Mouse (Mus musculus): Measurements from ENCODE around the gene Limk2.

Gene Limk2

DNA sequence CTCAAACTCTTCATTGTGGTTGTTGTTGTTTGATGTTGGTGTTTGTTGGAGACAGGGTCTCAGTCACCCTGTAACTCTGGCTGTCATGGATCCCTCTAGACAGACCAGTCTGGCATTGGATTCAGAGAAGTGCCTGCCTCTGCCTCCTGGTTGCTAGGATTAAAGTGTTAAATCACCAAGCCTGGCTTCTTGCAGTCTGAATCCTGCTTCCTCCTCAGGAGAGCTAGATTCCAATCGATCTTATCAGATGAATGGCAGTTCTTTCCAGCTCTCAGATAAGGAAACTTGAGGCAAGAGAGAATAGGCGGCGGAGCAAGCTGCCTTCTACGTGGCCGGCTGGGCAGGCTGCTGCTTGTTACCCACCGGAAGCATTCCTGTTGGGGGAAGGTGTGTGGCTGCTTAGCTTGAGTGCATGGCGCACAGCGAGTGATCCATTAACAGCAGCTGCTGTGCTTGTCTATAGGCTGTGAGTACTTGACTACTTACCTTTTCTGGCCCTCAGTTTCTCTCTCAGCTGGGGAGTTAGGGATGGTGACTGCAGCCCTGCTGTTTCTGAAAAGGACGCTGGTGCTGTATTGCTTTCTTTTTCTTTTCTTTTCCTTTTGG lies 74.2 kb downstream of the Limk2 start:
- DNase-seq (ENCODE audit: low spot score in 2 of 2): no peak

DNA sequence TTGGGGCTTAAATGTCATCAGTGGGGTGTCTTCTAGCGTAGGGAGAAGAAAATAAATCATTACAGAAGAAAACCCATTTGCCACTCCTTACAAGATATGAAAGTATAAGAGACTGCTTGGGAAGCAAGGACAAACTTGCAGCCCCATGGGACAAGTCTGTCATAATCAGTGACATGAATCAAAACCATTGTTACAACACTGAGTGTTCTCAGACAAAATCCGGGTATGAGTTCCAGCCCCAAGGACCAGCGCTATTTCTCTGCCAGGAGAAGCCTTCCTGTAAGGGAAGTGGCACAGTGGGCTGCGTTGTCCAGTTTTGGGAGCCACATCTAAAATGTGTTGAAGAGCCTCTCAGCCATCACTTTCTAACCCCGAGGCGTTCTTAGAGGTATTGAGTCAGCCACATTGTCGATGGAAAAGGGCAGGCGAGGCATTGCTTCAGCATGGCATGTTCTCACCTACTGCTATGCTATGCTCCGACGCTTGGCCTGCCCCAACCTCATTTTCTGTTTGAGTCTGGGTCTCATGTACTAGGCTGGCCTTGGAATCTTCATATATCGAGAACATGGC lies 74.8 kb downstream of the Limk2 start:
- no peak for DNase-seq (ENCODE audit: low spot score in 2 of 2)

DNA sequence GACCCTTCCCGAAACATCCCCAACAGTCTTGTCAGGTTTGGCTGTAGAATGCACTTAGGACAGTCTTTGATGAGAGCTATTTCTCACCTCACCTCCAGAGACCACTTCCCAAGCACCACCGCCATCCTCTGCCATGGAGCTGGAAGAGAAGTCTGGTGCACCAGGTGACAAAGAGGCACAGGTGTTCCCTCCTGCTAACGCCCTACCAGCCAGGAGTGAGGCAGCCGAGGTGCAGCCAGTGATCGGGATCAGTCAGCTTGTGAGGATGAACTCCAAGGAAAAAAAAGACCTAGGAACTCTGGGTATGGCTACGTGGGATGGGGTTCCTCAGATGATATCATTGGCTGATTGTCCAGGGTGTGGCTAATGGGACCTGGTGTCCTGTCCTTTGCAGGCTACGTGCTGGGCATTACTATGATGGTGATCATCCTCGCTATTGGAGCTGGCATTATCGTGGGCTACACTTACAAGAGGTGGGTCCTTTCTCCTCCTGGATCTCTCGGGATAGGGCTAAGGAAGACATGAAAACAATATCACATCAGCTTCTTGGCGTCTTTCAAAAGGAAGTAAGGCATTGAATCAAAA lies 75.8 kb downstream of the Limk2 start:
- no peak for DNase-seq (ENCODE audit: low spot score in 2 of 2)

DNA sequence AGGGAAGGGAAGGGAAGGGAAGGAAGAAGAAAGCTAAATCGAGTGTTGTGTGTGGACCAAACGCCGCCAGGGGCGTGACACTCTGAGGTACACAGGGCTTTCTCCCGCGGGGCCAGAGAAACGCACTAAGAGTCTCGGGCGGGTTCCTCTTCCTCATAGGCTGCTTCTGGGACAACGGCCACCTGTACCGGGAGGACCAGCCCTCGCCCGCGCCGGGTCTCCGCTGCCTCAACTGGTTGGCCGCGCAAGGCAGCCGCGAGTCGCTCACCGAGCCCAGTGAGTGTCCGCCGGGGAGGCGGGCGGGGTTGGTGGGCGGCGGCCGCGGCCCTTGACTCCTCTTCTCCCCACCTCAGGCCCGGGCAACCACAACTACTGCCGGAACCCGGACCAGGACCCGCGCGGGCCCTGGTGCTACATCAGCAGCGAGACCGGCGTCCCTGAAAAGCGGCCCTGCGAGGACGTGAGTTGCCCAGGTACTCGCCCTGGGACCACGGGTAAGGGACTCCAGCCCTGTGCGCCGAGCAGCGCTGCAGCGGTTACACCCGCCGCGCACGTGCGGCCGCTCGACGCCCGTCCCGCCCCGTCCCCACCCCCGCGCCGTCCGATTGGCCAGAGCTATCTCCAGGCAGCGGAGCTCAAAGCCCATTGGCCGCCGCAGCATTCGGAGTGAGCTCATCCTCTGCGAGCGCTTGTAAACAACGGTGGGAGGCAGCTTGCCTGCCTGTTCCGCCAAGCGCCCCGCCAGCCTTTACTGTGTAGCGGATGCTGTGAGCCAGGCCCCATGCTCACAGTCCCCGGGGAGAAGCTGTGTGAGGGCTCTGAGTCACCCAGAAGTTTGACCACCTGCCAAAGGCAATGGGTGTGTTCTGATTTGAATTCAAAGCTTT lies 77.0 kb downstream of the Limk2 start:
- peak; percentile 91 to 94 for DNase-seq (ENCODE audit: low spot score in 2 of 2)

DNA sequence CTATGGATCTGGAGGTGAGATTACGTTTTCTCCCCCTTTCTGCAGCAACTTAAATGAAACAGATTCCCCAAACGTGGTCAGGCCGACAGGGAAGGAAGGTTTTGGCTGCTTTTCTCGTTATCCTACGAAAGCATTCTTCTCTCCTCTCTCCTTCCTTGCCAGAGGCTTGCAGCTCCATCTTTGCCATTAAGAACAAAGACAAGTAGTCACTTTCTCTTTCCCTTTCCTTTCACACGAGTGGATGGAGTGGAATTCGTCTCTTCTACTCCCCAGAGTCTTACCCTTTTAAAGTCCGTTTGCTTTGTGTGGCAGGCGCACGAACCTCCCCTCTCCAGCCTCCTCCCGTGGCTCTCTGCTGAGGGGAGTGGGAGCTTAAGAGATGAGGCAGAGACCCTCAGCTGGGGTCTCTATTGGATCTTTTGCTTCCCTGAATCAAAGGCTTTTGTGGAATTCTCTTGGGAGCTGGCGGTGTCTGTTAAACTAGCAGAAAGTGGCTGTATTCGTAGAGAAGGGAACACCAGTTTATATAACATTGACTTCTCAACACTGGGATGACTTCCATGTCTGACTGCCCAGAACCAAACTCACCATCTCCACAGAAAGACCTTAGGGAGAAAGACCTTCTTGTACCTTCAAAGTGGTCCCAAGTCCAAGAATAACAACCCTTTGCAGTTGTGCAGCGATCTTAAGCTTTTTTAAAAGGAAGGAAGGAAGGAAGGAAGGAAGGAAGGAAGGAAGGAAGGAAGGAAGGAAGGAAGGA lies 77.8 kb downstream of the Limk2 start:
- DNase-seq (ENCODE audit: low spot score in 2 of 2): no peak

DNA sequence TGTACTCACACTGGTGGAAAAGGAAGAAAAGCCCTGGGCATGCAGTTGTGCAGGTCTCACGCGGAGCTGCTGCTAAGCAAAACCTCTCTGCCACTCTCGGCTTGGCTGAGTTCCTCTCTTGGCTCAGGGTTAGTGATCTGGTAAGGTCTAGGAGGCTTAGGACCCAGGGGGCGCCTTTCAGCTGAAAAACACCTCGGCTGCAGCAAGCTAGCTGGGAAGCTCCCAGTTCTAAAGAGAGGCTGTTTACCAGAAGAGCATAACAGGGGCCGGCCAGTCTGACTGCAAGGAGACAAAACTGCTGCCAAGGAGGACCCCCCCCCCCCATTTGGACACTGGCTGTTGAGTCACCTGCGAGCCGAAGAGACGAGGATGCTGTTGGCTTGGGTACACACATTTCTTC lies 78.4 kb downstream of the Limk2 start:
- DNase-seq (ENCODE audit: low spot score in 2 of 2): peak; percentile 79 to 86

DNA sequence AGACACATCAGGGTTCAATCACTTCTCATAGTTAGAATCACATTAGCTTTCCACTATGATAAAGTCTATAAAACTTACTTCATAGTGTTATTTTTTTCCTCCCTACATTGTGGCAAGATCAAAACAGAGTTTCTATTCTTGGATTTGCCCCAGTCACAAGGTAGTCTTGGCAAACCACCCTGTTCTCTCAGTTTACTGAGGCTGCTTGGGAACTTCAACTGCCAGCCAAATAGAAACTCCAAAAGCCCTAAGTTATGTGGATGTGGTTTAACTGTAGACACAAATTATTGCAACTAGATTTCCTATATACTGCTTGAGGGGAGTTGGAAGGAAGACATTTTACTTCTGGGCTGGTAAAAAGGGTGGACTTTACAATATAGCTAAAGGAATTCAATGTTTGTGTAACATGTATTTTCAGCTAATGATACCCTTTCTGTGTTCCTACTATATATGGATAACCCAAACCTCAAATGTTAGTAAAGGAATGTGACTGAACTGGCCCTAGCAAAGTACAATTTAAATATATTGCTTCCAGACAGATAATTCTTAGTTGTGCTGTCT lies 79.0 kb downstream of the Limk2 start, which contains the start of gene Pik3ip1:
Pik3ip1 (plus strand) TSS at position 511 of the 561 bp plus-strand sequence.
- no peak for DNase-seq (ENCODE audit: low spot score in 2 of 2)

DNA sequence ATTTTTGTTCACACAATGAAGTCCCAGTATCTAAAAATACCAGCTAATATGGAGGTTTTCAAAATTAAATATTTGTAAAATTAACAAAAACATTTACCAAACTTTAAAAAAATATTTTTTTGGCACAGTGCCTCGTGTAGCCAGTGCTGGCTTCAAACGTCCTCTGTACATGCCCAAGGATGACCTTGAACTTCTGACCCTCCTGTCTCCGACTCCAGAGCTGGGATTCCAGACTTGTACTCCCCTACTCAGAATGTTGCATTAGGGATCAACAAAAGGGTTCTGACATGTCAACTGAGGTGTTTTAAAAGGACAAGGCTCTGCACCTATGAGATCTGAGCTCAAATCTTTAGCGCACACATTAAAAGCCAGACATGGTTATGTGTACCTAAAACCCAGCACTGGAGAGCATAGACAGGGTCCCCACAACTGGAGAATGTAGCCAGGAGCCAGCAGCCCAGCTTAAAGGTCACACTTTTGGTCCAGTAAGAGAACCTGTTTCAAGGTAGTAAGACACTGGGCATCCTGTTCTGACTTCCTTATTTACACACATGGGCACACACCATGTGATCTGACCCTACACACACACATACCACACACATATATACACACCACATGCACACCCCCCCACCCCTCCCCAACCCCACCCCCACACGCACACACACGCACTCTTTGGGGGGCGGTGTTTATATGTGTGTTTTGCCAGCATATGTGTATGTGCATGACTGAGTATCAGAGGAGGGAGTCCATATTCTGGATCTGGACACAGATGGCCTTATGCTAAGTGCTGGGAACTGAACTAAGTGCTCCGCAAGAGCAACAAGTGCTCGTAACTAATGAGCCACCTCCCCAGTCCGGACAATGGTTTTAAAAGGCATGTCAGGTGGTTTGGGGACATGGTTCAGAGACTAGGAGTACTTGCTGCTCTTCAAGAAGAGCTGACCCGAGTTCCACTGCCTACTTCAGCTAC lies 79.9 kb downstream of the Limk2 start:
- no peak for DNase-seq (ENCODE audit: low spot score in 2 of 2)

DNA sequence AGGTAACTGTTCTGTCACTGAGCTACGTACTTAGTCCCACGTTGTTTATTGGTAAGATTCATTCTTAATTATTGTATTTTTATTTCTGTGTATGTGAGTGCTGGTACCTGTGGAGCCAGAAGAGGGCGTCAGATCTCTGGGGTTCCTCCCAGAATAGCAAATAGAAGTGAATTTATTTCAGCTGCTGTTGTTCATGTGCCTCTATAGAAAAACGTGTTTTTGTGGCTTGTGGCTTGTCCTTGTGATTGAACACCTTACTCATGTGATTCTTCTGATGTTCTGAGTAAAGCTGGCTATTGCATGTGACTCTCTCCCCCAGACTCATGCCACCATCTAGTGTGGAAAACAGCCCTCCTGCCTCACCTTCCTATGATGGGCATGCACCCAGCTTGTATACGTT lies 80.7 kb downstream of the Limk2 start:
- DNase-seq (ENCODE audit: low spot score in 2 of 2): no peak

DNA sequence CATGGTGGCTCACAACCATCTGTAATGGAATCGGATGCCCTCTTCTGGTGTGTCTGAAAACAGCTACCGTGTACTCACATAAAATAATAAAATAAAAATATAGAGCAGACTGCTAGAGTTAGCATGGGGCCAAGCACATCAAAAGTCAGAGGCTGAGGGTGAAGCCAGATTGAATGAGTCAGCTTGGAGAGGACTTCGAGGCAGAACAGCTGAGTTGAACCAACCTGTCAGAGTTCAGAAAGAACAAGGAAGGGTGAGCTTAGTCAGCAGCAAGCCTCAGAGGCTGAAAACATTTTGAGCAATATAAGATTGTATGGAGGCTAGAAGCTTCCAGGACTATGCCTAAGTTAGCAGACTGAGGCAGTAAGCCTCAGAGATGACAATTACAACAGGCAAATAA lies 90.7 kb downstream of the Limk2 start:
- DNase-seq (ENCODE audit: low spot score in 2 of 2): no peak

DNA sequence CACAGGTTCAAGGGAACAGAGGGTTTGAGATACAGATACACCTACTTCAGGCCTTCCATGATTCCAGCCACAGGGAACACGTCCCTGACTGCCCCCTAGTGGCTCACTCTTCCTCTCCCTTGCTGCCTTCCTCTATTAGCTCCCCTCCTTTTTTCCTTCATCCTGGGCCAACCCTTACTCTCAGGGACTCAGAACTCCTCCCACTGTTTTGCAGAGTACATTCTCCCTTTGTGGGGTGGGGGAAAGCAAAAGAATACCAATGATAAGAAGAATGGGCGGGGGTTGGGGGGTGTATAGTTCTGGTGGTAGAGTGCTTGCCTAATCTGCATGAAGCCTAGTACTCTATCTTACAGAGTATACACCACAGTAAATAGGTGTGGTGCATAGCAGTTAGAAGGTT lies 94.8 kb downstream of the Limk2 start:
- no peak for DNase-seq (ENCODE audit: low spot score in 2 of 2)

DNA sequence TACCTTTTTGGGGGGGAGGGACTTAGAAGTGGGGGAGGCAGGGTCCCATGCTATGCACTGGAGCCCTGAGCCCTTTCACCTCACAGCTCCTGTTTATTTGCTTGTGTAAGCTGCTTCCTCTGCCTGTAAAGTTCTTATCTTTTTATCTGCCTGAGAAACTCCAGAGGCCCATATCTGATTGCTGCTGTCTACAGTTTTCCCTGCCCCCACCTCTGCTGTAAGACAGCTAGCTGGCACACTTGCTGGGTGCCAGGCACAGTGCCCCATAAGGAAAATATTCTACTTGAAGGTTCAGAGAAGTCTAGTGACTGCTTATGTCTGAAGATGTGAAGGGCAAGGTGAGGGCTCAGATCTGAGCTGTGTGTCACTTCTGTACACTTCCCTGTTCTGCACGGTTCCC lies 95.7 kb downstream of the Limk2 start:
- no peak for DNase-seq (ENCODE audit: low spot score in 2 of 2)

DNA sequence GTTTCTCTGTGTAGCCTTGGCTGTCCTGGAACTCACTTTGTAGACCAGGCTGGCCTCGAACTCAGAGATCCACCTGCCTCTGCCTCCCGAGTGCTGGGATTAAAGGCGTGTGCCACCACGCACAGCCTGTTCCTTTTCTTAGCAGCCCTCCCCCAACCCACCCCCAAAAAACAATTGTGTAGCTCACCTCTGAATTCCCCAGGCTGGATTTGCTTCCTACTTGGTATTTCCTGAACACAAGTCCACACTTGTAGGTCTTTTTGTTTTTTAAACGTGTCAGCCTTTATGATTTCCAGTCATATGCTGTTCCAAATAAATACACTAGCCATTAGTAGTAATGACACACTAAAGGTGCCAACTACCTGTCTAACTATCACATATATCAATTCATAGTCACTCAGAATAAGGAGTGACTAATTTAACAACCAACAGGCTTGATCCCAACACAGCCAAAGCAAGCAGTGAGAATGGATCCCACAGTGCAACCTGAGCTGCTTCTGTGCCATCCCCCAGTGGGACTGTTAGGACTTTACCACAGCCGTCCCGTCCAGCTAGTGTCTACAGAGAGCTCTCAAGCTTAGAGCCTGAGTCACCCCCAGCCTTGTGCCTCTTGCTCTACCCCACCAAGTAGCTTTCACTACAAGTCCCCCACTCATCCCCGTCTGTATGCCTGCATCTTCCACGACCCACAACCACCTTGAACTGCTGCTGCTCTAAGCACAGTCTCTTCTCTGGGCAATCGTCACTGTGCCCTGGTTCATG lies 97.2 kb downstream of the Limk2 start:
- no peak for DNase-seq (ENCODE audit: low spot score in 2 of 2)

DNA sequence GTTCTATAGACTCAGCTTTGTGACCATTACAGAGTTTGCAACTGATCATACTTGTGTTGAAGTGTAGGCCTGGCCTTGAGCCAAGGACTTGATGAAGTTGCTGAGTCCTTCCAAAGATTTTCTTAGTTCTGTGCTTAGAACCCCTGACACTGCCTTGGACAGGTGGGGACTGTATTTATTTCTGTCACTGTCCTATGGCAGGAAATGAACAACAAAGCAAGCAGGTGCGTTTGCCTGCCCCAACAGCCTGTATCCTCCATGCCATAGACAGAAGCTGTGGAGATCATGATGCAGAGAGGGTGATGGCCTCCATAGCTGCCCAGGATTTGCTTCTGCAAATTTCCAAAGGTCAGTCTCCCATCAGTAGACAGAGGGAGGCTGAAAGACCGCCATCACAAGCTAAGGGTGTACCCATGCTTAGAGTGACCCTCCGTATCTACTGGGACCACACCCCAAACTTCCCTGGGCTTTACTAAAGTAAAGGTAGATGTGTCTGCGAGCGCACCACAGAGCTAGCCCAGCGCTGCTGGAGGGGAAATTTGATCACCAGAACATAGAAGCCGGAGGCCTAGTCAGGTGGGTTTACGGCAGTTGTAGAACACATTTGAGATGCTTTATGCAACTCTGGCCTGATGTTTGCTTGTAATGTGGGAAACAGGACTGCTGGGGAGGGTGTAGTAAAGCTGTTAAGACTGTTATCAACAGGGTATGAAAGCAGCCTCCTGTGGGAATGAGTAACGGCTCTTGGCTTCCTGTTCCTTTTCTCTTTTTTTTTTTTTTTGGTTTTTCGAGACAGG lies 98.0 kb downstream of the Limk2 start:
- no peak for DNase-seq (ENCODE audit: low spot score in 2 of 2)

DNA sequence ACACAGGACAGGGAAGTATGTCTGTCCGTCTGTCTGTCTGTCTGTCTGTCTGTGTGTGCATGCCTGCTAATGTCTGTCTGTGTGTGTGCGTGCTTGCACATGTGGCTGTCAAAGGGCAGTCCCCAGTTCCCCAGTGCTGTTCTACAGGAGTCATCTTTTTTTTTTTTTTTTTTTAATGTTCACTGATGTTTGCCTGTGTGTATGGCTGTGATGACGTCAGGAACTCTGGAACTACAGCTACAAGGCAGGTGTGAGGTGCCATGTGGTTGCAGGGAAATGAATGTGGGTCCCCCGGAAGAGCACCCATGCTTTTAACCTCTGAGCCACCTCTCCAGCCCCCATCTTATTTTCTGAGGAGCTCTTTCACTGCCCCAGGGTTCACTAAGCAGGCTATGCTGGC lies 99.1 kb downstream of the Limk2 start:
- no peak for DNase-seq (ENCODE audit: low spot score in 2 of 2)

DNA sequence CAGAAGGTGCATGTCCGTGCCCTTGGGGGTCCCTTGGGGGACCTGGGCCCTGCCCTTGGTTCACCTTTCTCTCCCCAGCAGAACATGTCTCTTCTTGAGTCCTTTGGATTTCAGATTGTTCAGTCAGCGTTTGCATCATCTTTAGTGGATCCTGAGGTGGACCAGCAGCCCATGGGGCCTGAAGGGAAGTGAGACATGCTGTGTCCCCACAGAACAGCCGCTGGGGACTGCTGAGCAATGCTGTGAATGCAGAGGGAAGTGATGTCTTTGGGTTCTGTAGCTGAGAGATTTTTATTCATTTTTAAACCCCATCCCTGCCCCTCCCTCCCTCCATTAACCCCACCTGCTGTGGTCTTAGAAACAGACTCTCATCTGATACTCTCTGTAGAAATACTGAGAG lies 101.1 kb downstream of the Limk2 start:
- no peak for DNase-seq (ENCODE audit: low spot score in 2 of 2)

DNA sequence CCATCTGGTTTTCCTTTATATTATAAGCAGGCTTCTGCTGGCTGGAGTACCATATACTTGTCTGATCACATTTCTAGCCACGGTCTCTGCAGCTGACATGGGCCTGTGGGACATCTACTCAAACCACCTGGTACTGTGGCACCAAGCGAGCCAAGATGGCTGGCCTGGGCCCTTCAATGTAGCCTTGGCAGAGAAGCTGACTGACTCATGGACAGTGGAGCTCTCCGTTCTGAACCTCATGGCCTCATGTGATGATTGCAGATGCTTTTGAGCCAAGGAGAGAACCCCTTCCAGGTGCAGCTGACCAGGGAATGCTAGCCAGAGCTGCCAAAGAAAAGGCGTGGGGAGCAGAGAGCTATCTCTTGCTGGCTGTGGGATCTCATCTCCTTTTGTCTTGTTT lies 103.2 kb downstream of the Limk2 start:
- no peak for DNase-seq (ENCODE audit: low spot score in 2 of 2)

DNA sequence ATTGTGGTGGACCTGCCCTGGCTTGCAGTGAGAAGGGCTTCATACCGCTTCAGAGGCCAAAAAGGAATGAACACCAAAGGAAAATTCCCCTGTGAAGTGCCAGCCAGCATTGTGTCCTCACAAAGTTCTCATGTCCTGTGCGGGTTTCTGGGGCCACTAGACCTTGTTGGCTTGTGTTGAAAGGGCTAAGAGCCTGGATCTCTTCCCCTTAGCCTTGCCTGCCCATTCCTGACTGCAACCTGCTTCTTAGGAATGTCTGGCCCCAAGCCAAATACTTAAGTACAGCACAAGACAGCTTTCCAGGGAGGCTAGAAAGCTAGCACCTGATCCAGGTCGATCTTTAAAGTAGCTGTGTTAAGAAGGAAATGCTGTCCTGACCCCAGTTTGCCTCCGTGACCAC lies 106.2 kb downstream of the Limk2 start:
- no peak for DNase-seq (ENCODE audit: low spot score in 2 of 2)

DNA sequence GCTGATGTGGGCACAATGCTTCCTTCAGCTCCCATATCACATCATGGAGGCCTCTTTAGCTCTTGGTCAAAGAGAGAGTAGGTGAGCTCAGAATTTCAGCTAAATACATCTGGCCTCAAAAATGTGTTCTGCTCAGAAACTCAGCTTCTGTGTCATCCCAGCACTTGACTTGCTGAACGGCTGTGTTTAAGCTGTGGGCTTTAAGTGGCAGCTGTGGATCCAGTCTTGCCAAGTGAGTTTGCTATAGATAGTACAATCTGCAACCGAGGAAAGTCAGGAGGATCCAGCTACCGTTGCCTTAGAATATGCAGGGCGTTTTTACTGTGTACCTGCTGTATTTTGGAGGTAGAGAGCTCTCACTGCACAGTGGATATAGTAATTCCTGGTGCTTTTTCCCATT lies 106.6 kb downstream of the Limk2 start:
- DNase-seq (ENCODE audit: low spot score in 2 of 2): no peak
